Comparison of ENCODE assay signal across 7 mouse cellular contexts in genomic region chr12:69789766-69790529, GRCm38 (mm10). TPM values are rescaled to one million over a fixed set of nuclear protein-coding genes. Genes with fewer than 3 reads are reported as not detected.
DNase-seq lines count a peak whose midpoint lies in the region; ATAC-seq lines count a peak whose summit lies in the region.

No protein-coding gene starts in this region.

- 38% methylated on average over 27 of the region's 27 CpGs for WGBS in lung, embryonic 16.5 days
- 32% methylated on average over 27 of the region's 27 CpGs for WGBS in embryonic facial prominence, embryonic 11.5 days
- WGBS in intestine, embryonic 15.5 days = 37% methylated on average over 27 of the region's 27 CpGs
- whole genome bisulfite sequencing in macrophage (ENCODE audit: missing documents) = 53% methylated on average over 27 of the region's 27 CpGs

- intact Hi-C loops in gastrocnemius, postnatal 14 days (cut with DNase I; ENCODE audit: low total_unique reads) = no loop called here

- H3K27ac ChIP-seq in lung, embryonic 16.5 days (ENCODE audit: low read length) = no peak overlapping the region
- H3K27ac ChIP-seq in embryonic facial prominence, embryonic 11.5 days (replicated peaks; ENCODE audit: low read depth, low read length) = no peak overlapping the region
- H3K27ac ChIP-seq in intestine, embryonic 15.5 days = no peak overlapping the region
- no peak overlapping the region for H3K27ac ChIP-seq in macrophage

- no peaks in the 10 kb centered on the region for H3K9me3 ChIP-seq in lung, embryonic 16.5 days (ENCODE audit: control insufficient read depth, low read length)
- no peaks in the 10 kb centered on the region for H3K9me3 ChIP-seq in embryonic facial prominence, embryonic 11.5 days (replicated peaks; ENCODE audit: control insufficient read depth, low read length)
- no peaks in the 10 kb centered on the region for H3K9me3 ChIP-seq in intestine, embryonic 15.5 days

- no peaks in the 10 kb centered on the region for H3K27me3 ChIP-seq in lung, embryonic 16.5 days (ENCODE audit: control insufficient read depth, insufficient read depth, low read depth, low read length)
- peaks cover 6% of the 10 kb centered on the region; the same call in 1 of the 2 replicates for H3K27me3 ChIP-seq in embryonic facial prominence, embryonic 11.5 days (ENCODE audit: control insufficient read depth, insufficient read depth, low read length)
- H3K27me3 ChIP-seq in intestine, embryonic 15.5 days (replicated peaks) = no peaks in the 10 kb centered on the region

- DNase-seq in lung, postnatal 25 days (ENCODE audit: low spot score) = no peak
- DNase-seq in embryonic facial prominence, embryonic 11.5 days (ENCODE audit: low spot score) = no peak
- peak; percentile 53 for DNase-seq in thymus, postnatal 14 days
- no peak for DNase-seq in gastrocnemius, postnatal 14 days

- peak overlapping the region; percentile 94 for H3K4me2 ChIP-seq in lung, embryonic 16.5 days (ENCODE audit: low read depth, low read length)
- H3K4me2 ChIP-seq in embryonic facial prominence, embryonic 11.5 days (ENCODE audit: low read depth, low read length) = peak overlapping the region; percentile 99
- H3K4me2 ChIP-seq in intestine, embryonic 15.5 days (replicated peaks) = peak overlapping the region; percentile 88

- H3K79me2 ChIP-seq in macrophage (ENCODE audit: inconsistent target) = no peaks in the 10 kb centered on the region

- peak overlapping the region; percentile 65 for H3K9ac ChIP-seq in lung, embryonic 16.5 days (ENCODE audit: low read length)
- peak overlapping the region; percentile 62 for H3K9ac ChIP-seq in embryonic facial prominence, embryonic 11.5 days (replicated peaks; ENCODE audit: low read length)
- peak overlapping the region; percentile 29 for H3K9ac ChIP-seq in intestine, embryonic 15.5 days

- no peaks in the 10 kb centered on the region for H3K36me3 ChIP-seq in lung, embryonic 16.5 days (ENCODE audit: control insufficient read depth, insufficient read depth, low read length)
- no peaks in the 10 kb centered on the region for H3K36me3 ChIP-seq in embryonic facial prominence, embryonic 11.5 days (replicated peaks; ENCODE audit: control insufficient read depth, insufficient read depth, low read depth, low read length)
- H3K36me3 ChIP-seq in intestine, embryonic 15.5 days = no peaks in the 10 kb centered on the region
- H3K36me3 ChIP-seq in macrophage (ENCODE audit: inconsistent target) = no peaks in the 10 kb centered on the region

- peaks cover 7% of the 10 kb centered on the region for H3K4me1 ChIP-seq in lung, embryonic 16.5 days (replicated peaks; ENCODE audit: control insufficient read depth, insufficient read depth, low read length)
- no peaks in the 10 kb centered on the region; the same call in 1 of the 2 replicates for H3K4me1 ChIP-seq in embryonic facial prominence, embryonic 11.5 days (ENCODE audit: control insufficient read depth, insufficient read depth, low read length)
- peaks cover 6% of the 10 kb centered on the region; the same call in 1 of the 2 replicates for H3K4me1 ChIP-seq in intestine, embryonic 15.5 days (replicated peaks)

- peak; percentile 11; the same call in 1 of the 2 replicates for ATAC-seq in lung, embryonic 16.5 days (ENCODE audit: low read depth)
- ATAC-seq in embryonic facial prominence, embryonic 11.5 days (replicated peaks; ENCODE audit: insufficient number of reproducible peaks, low FRiP score, low TSS enrichment, low read depth) = no peak
- peak; percentile 56; the same call in 1 of the 2 replicates for ATAC-seq in intestine, embryonic 15.5 days

- peak overlapping the region; percentile 57 for H3K4me3 ChIP-seq in lung, embryonic 16.5 days (ENCODE audit: low read length)
- peak overlapping the region; percentile 58 for H3K4me3 ChIP-seq in embryonic facial prominence, embryonic 11.5 days (ENCODE audit: low read depth, low read length)
- H3K4me3 ChIP-seq in intestine, embryonic 15.5 days (replicated peaks) = peak overlapping the region; percentile 45
- peak overlapping the region; percentile 26; the same call in 1 of the 2 replicates for H3K4me3 ChIP-seq in macrophage (ENCODE audit: inconsistent target)

RNA-seq across cellular contexts. Expression of gene Cdkl1, which starts 1.1 kb away (rescaled TPM):
- 1.3 and 2.0 TPM in 2 replicates for polyA plus RNA-seq in lung, embryonic 16.5 days (2015; fragmentation: Nextera tagmentation; extraction: Ambion mirVana)
- polyA plus RNA-seq in embryonic facial prominence, embryonic 11.5 days (2014; fragmentation: Nextera tagmentation; extraction: Ambion mirVana) = 0.77 and 0.98 TPM in 2 replicates
- polyA plus RNA-seq in intestine, embryonic 15.5 days (2015; fragmentation: Nextera tagmentation; extraction: Ambion mirVana) = 2.7 and 2.9 TPM in 2 replicates
- total RNA-seq in macrophage (2018; cell fraction: chromatin; rRNA removed) = not detected
- not detected for total RNA-seq in macrophage (2018; cell fraction: cytosol; rRNA removed)
- total RNA-seq in macrophage (2018; cell fraction: nucleus; rRNA removed) = not detected
- not detected in 3 replicates for polyA plus RNA-seq in macrophage (2018)
- total RNA-seq in gastrocnemius, postnatal 14 days (2021) = under 1 TPM; 0.72 to 0.84 TPM
